Mouse (Mus musculus): ENCODE data around the gene Slc24a4.
"Not testable (repeated sequence)": the region's sequence is repeated elsewhere in the genome, so short reads cannot be mapped to it uniquely, and the experiment has no call there.

Slc24a4 gene

DNA sequence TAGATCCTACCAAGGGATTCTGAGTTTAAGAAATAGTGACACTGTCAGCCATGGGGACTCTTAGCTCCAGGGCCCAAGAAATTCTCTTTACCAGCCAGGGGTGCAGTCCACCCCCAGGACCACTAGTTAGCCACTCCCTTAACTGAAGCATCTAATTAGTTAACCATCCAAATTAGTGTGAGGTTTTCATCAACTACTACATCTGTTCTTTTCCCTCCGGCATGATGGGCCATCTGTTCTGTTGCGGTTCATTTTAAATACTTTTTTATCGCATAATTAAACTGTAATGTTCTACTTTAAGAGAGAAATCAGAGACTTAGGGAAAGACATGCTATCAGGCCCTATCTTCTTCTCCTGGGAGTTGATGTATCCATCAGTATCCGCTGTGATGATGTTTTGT is 121.8 kb downstream of the Slc24a4 start:
- DNase-seq (ENCODE audit: low read depth, low spot score), result peak; percentile 20

DNA sequence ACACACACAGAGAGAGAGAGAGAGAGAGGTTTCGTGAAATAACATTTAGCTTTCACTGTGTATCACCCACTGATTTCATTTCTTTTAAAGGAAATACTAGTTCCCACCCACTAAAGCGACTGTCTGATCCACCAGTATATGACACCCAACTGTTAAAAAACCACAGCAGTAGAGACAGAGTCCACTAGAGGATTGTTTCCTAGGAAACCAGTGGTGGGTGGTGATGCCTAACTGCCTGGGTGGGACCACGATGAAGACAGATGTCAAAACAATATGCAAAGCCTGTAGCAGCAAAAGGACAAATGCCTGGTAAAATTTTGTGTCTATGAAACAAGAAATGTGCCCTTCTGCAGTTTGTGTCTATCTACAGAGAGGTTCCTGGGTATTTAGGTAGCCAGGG is 122.5 kb downstream of the Slc24a4 start:
- DNase-seq (ENCODE audit: low read depth, low spot score), result no peak

- no peak for DNase-seq (ENCODE audit: low read depth, low spot score)
These were observed 123.5 kb downstream of the Slc24a4 start for GRCm38 (mm10) chr12:102251985-102252384.

GRCm38 (mm10) chr12:102252525-102252924 is 124.0 kb downstream of the Slc24a4 start:
- DNase-seq (ENCODE audit: low read depth, low spot score), result no peak

GRCm38 (mm10) chr12:102255012-102255411 is 126.5 kb downstream of the Slc24a4 start:
- no peak for DNase-seq (ENCODE audit: low read depth, low spot score)

DNA sequence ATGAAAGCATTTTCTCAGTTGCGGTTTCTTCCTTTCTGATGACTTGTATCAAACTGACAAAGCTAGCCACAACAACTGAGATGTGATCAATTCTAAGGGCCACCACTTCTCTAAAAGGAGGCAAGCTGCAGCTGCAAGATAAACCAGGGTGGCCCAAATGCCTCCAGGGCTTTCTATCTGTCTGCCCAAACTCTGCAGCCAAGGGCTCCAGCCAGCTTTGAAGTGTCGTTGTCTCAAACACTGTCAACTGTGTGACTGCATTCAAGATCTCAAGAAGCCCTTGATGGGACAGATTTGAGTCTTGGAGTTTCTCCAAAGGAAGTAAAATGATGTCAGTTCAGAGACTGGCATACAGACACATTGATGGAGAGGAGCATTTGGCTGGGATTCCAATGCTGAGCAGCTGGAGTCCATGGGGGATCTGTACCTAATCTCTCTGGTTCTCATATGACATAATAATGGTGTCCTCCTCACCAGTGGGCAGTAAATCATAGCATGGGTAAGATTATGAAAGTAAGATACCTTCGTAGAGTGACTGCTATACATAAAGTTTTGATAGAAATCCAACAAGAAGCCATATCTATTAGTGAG is 130.1 kb downstream of the Slc24a4 start:
- no peak for DNase-seq (ENCODE audit: low read depth, low spot score)

DNA sequence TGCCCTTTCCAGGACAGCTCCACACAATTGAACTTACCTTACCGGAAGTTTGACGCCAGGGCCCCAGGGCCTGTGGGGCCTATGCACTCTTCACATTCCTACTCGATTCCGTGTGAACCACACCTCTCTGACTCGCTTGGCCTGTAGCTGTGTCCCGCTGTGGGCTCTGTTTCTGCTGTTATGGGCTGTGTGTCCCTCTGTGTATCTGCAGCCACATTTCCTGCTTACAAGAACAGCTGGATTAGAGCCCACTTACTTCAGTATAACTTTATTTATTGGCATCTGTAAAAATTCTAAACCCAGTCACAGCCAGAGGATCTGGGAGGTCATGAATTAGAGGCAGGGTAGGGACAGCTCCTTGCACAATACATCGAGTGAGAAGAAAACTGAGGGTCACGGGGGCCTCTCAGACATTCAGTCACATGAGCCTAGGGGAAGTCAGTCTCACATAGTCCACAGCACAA is 133.4 kb downstream of the Slc24a4 start:
- no peak for DNase-seq (ENCODE audit: low read depth, low spot score)

DNA sequence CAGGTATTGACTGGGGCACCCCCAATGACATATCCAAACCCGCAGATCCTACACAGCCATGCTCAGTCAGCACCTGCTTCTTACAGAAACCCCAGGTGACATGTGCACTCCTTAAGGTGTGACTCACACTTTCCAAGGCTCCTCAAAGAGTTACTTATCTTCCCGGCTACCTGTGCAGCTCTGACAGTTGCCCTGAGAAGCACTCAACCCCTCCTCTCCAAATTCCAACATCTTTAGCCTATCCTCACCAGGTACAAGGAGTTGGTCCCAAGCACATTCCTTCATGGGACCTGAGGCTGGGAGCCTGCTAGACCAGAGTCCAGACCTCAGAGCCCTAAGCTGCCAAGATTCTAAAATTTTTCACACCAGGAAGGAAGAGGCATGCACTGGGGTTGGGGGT is 134.3 kb downstream of the Slc24a4 start:
- no peak for DNase-seq (ENCODE audit: low read depth, low spot score)

DNA sequence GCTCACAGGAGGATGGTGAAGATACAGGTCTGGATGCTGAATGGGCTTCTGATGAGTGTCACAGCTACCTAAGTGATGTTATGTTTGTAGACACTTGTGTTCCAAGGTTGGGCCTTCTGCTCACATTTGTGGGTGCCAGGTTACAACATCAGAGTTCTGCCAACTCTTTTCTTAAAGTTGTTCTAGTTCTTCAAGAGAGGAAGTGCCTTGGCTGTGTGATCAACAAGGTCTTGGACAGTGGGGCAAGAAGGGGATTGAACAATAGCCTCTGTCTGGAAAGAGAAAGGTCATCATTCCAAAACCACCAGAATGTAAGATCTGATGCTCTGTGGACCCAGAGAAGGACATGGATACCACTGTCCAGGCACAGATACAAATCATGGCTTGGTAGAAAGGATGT is 134.7 kb downstream of the Slc24a4 start:
- DNase-seq (ENCODE audit: low read depth, low spot score), result no peak

DNA sequence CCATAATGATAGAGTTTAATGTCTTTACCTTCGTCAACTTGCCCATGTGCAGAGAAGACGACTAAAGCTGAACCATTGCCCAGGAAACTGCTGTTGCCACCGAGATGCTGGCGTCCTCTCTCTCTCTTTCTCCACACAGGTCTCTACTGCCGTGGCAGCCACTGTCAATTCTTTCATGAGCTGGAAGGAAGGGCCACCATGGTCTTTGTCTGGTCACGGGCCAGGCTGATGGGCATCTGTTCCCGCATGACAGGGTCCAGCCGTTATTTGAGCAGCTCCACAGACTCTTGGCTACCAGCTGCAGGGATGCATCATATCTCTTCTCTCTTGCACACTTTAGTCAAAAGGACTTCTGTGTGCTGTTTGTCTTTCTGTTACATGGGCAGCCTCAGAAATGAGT is 137.9 kb downstream of the Slc24a4 start:
- DNase-seq (ENCODE audit: low read depth, low spot score), result no peak

DNA sequence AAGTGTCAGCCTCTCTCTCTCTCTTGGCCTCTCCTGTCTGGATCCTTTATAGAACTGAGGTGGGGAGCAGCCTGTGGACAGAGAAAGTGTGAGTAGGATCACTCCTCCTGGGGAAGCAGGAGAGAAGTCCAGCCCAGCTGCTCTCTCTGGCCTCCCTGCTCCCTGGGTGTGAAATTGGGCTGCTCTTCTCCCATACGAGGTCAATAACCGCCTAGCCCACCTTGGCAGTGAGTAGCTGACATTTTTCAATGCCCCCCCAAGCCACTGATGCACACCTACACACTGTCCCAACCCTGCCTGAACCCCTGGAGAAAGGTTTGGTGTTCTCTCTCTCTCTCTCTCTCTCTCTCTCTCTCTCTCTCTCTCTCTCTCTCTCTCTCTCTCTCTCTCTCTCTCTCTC is 140.6 kb downstream of the Slc24a4 start:
- DNase-seq (ENCODE audit: low read depth, low spot score), result no peak

- DNase-seq (ENCODE audit: low read depth, low spot score), result no peak
These were observed 142.4 kb downstream of the Slc24a4 start for GRCm38 (mm10) chr12:102270776-102271405.

DNA sequence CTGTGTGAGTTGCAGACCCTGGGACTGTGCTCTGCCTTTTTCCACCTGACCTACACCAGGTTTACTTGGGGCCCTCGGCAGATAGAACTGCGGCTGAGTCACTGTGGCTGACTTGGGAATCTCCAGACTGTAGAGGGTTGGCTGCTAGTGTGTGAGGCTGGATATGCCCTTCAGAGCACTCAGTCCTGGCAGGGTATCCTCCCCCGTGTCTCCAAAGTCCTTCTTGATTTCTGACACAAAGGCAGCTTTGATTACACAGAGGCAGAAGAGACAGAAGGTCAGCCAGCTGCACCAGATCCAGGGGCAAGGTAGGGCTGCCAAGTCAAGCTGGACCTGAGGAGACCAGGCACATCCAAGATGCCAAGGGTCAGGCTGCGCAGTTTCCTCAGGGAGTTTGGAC is 142.9 kb downstream of the Slc24a4 start:
- DNase-seq (ENCODE audit: low read depth, low spot score), result no peak

- DNase-seq (ENCODE audit: low read depth, low spot score), result no peak
These were observed 147.4 kb downstream of the Slc24a4 start for GRCm38 (mm10) chr12:102275833-102276443.

DNA sequence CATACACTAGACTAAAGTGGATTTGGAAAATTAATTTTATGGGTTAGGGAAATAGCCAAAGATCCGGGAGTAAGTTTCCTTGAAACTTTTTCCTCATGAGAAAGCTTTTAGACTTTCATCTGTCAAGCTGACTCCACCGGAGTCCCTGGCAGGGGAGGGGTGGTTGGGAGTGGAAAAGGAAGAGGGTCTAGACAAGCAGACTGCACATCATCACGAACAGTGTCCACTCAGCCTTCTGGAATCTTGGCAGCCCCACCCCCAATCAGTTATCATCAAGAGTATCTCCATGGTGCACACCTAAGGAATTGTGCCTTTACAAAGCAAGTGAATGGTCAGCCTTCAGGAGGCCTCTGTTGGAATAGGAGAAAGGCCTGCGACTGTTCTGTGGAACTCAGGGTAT is 151.8 kb downstream of the Slc24a4 start:
- not testable (repeated sequence) for DNase-seq (ENCODE audit: low read depth, low spot score)

- no peak for DNase-seq (ENCODE audit: low read depth, low spot score)
These were observed 152.5 kb downstream of the Slc24a4 start for GRCm38 (mm10) chr12:102280867-102281503.

DNA sequence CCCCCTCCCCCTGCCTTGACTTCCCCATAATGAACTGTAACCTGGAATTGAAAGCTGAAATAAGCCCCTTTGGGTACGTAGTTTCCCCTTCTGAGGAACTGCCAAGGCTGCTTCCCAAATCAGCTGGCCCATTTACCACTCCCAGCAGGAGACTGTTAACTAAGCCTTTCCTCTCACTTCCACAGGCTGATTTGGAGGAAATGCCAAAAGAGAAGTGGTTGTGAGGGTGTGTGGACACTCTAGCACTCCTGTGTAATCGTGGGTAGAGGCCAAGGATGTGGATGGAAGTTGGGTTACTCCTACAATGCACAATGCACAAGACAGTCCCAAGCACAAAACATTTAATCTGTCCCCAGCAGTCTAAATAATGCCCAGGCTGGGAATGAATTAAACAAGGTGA is 153.6 kb downstream of the Slc24a4 start:
- DNase-seq (ENCODE audit: low read depth, low spot score), result no peak

DNA sequence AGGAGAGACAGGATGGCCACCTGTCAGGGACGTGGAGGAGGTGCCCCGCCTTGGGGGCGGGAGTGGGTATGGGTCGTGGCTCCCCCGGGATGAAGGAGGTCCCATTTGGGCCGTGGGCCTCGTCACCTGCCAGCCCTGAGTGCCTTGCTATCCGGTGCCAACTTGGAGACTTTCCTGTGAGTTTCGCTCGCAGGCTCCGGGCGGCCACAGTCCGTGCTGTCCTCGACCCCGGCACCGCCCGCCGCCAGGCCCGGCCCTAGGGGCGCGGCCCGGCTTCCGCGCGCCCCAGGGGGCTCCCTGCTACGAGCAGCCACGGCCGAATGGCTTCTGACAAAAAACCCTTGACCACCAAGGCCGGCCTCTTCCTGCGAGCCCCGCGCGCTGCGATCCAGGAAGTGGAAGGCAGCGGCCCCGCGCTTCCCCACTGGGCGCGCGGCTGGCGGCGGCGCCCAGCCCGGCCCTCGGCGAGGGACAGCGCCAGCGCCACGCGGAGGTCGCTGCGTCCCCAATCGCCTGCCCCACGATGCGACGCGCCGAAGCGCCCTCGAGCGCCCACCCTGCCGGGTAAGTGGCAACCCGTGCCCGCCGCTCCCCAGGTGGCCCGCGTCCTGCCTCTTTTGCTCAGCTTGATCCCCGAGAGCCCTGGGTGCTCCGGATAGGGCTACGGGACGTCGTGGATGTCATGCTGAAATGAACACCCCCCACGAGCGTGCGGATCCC is 154.4 kb downstream of the Slc24a4 start, which contains the start of gene Rin3:
Gene Rin3 (plus strand): TSS at position 286 of the 720 bp plus-strand sequence.
- DNase-seq (ENCODE audit: low read depth, low spot score), result no peak

DNA sequence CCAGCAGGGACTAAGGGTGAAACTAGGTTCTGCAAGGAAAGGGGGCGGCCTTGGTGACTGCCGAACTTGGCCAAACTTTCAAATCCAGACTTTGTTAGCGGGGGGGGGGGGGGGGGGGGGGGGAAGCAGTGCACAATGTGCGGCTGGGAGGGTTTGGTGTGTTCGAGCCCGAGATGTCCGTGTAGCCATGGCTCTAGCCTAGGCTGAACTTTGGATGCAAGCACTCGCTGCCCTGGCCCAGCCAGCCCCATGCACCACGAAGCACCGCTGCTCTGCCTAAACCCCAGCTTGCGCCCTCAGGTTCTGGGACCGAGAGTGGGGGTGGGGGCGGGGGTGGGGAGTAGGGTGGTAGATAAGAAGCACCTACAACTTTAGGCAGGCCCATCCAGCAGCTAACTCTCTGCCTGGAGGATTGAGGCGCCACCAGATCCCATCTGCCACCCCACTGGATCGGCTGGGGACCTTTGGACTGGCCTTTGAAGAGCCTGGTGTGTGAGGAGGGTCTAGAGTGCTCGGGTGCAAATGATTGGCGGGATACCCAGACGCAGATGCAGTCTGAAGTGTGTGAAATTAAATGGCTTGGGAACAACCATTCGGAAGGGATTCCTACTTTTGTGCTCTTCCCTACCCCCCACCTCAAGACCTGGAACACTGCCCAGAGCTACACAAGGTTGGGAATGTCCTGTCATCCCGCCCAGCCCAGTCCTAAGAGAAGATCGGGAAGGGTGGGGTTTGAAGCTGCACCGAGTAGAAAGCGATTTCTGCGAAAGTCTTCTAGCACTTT is 155.1 kb downstream of the Slc24a4 start:
- DNase-seq (ENCODE audit: low read depth, low spot score), result no peak

DNA sequence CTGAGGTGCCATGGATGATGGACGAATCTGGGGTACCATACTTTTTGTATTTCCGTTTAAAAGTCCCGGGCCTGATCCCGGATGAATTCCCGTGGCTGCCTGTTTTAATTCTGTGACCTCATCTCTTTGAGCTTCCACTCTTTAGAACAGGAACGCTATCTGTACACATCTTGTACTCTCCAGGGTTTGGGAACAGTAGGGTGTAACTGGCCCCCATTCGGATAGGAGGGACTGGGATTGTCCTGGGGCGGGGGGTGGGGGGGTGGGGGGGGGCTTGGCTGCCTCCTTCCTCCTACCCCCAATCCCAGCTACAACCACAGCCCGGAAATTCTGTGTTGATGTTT is 155.7 kb downstream of the Slc24a4 start:
- no peak for DNase-seq (ENCODE audit: low read depth, low spot score)

- DNase-seq (ENCODE audit: low read depth, low spot score), result no peak
These were observed 156.2 kb downstream of the Slc24a4 start for GRCm38 (mm10) chr12:102284618-102285159.

Measured in brain, embryonic 18.5 days (tissue).